Mouse (Mus musculus): ENCODE data around the gene Rhox6.
"Not testable (repeated sequence)": the region's sequence is repeated elsewhere in the genome, so short reads cannot be mapped to it uniquely, and the experiment has no call there.

Gene Rhox6

GRCm38 (mm10) chrX:37826610-37827009 lies at the start of gene Rhox6:
Gene Rhox6 (plus strand): TSS chrX:37826910.
- CTCF ChIA-PET, POLR2A ChIA-PET: not testable (repeated sequence)

DNA sequence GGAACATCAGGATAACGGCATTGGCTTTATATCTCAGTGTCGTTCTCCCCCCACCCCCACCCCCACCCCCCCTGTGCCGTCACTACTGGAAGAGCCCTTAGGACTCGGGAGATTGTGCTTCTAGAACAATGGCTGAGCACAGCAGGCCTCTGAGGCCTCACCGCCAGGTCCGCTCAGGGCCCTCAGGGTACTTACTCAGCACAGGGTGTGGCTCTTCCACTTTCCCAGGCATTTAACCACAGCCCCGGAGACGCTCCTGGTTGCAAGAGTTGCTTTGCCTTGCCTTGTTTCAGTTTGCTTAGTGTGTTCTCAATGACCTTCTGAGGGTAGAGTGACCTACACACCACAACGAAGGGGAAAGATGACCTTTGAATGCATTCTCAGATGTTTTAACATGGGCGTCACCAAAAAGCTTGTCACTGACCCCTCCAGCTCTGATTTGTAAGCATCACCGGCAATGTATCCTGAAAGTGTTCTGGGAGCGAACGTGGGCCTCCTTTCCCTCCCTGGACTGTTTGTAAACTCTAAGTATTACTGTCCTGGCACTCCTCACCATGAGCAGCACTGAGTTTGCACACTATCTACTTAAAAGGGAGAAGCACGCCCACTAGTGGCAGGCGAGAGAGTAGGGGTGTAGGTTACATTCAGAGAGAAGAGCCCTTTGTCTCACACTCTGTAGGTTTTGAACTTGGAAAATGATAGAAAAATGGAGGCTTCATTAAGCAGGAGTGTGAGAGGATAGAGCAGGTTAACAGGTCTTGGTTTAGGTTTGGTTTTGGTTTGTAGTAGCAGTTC lies 19.2 kb upstream of the Rhox6 start:
- CTCF ChIA-PET: interaction anchor here in 2 of 4 experiments (0.6 to 1.2 kb wide), 2 partner anchors 53 to 443 kb away, joined by 3 to 5 read pairs; no protein-coding TSS in a partner anchor
- POLR2A ChIA-PET: interaction anchor here in 3 of 4 experiments (0.6 to 1.7 kb wide), 3 partner anchors 53 to 1973 kb away, joined by 3 to 8 read pairs (median 4); no protein-coding TSS in a partner anchor

DNA sequence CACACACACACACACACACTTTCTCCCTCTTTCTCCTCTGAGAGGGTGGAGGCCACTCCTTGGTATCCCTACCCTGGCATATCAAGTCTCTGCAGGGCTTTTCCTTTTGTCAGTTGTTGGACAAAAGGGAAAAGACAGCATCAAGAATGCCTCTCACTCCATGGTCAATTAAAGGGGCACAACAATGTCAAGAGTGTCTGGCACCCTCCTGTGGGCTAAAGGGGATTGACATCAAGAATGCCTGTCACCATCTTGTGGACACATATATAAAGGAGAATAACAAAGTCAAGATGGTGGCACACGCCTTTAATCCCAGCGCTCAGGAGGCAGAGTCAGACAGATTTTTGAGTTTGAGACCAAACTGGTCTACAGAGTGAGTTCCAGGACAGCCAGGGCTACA lies 17.3 kb upstream of the Rhox6 start:
- ChIA-PET CTCF (no interaction called here), POLR2A (no interaction called here)

DNA sequence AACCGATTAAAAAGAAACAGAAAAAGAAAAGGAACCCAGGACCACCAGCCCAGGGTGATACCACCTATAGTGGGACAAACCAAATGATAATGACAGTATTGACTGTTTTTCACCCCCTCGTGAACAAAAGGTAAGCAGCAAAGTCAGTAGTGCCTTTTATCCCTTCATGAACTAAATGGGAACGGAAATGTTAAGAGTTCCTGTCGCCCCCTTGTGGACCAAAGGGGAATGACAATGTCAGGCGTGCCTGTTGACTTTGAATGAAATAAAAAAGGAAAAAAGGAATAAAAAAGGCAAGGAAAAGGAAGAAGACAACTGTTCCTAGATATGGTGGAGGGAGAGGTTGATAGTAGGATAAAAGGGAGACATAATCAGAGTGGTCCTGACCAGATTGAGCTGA lies 15.5 kb upstream of the Rhox6 start:
- POLR2A ChIA-PET: no interaction called here

DNA sequence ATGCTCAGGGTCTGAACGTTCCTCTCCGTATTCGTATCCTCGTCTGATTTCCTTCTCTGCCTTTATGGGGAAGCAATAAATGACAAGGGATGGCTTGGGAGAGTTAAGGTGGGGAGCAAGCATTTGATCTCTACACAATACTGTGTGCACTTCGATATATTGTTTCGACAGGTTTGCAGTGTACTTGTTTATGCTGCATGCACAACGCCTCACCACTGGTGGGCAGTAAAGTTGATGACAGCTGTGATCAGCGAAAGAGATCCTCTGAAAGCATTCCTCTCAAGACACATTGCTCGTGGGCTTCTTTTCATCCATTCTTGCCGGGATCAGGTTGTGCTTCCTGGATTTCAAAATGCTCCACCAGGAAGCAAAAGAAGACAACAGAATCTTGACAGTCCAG lies 11.0 kb upstream of the Rhox6 start:
- ChIA-PET CTCF (interaction anchor here in 2 of 4 experiments (0.7 to 1.6 kb wide), 4 partner anchors 62 to 100 kb away, joined by 3 to 5 read pairs (median 4); no protein-coding TSS in a partner anchor), POLR2A (no interaction called here)

More for the DNA sequence above, 15.5 kb upstream of the Rhox6 start:
- CTCF ChIA-PET: no interaction called here

GRCm38 (mm10) chrX:37831386-37831785 lies 4.7 kb downstream of the Rhox6 start, which contains the start of gene Rhox7a:
Gene Rhox7a (plus strand): TSS chrX:37831686.
- CTCF ChIA-PET: not testable (repeated sequence)

GRCm38 (mm10) chrX:37871641-37872040 lies 44.9 kb downstream of the Rhox6 start:
- CTCF ChIA-PET: no interaction called here
- POLR2A ChIA-PET: no interaction called here

More at GRCm38 (mm10) chrX:37831386-37831785, 4.7 kb downstream of the Rhox6 start, which contains the start of gene Rhox7a:
- POLR2A ChIA-PET: not testable (repeated sequence)

DNA sequence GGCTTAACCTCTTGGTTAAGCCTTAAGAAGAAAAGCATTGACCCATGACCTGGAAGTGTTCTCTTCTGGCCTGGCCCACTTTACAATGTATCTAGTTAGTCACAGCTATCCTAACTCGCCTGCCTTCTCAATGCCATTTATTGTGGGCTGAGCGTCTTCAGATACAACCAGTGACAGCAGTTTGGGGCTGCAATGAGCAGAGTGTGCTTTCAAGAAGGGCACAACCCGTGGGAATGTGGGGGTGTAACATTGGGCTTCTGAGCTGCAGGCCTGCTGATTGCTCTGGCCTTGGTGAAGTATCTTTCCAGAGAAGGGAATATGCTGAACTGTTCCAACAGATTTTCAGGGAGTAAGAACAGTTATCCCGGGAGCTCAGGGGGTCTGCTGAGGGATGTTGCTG lies 52.1 kb downstream of the Rhox6 start, which contains the start of gene Rhox8:
Rhox8 (minus strand) TSS at position 101 of the 400 bp plus-strand sequence.
- ChIA-PET POLR2A (no interaction called here), CTCF (no interaction called here)

Data from embryonic stem cell, embryonic (primary cell).